In the genomic region with DNA sequence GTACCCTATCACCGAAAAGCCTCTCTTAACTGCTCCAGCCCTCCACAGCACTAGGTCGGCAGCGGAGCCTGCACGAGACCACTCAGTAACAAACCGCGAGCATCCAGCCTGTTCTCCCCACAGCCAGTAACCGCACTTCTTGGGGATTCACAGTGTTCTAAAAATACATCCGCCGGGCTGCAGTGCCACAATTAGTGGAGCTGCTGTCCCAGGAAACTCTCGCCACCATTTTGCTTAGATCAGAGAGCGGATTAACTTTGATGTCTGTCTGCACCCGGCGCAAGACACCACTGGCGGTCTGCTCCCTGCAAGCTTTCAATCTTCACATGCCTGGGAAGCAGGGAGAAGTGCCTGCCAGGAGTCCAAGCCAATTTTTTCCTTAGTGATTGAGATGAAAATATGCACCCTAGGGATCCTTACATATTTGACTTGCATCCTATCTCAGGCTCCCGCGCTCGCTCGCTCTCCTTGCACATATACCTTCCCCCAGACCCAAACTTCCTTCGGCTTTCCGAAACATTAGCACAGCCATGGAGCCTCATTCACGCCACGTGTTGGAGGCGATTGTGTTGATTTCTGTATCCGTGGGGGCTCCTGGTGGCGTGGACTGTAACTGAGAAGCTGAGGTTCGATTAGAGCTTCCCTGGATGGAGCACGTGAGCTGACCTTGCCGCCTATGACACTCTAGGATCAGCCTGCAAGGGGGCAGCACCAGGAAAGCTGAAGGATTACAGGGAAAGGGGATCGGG, we compare ENCODE assay signal across 8 mouse cellular contexts. TPM values are rescaled to one million over a fixed set of nuclear protein-coding genes. Genes with fewer than 3 reads are reported as not detected.
DNase-seq lines count a peak whose midpoint lies in the region; ATAC-seq lines count a peak whose summit lies in the region.

No protein-coding gene starts in this region.

- H3K4me1 ChIP-seq in forebrain, embryonic 16.5 days (replicated peaks; ENCODE audit: control insufficient read depth, insufficient read depth, low read length) = peaks cover 27% of the 10 kb centered on the region
- H3K4me1 ChIP-seq in midbrain, embryonic 13.5 days (replicated peaks) = peaks cover 19% of the 10 kb centered on the region

- no peaks in the 10 kb centered on the region for H3K27me3 ChIP-seq in forebrain, embryonic 16.5 days (replicated peaks; ENCODE audit: control insufficient read depth, insufficient read depth, low read length)
- peaks cover 14% of the 10 kb centered on the region; the same call in 1 of the 2 replicates for H3K27me3 ChIP-seq in midbrain, embryonic 13.5 days

- H3K27ac ChIP-seq in forebrain, embryonic 16.5 days (ENCODE audit: low read length) = peak overlapping the region; percentile 30; the same call in 1 of the 2 replicates
- peak overlapping the region; percentile 47; the same call in 1 of the 2 replicates for H3K27ac ChIP-seq in midbrain, embryonic 13.5 days

- ATAC-seq in forebrain, embryonic 16.5 days = peak; percentile 53
- peak; percentile 70 for ATAC-seq in midbrain, embryonic 13.5 days

- peak; percentile 48 to 77 for DNase-seq in left cerebral cortex, postnatal 14 days (ENCODE audit: low spot score in 2 of 2)
- DNase-seq in left cerebral cortex, adult 9 months (ENCODE audit: low spot score in 2 of 2) = no peak
- DNase-seq in cerebellum, adult 9-10 months = peak; percentile 44
- peak; percentile 38 to 43 for DNase-seq in layer of hippocampus, adult 8-10 months (ENCODE audit: low spot score in 2 of 2)
- peak; percentile 24 for DNase-seq in thymus, postnatal 14 days
- DNase-seq in spleen, postnatal 4 days (ENCODE audit: low spot score in 2 of 2) = no peak

- intact Hi-C loops in left cerebral cortex, postnatal 14 days (cut with DNase I) = no loop called here

- 3% methylated on average over 29 of the region's 29 CpGs for WGBS in forebrain, embryonic 16.5 days
- 4% methylated on average over 29 of the region's 29 CpGs for WGBS in midbrain, embryonic 13.5 days

- H3K4me3 ChIP-seq in forebrain, embryonic 16.5 days (replicated peaks; ENCODE audit: low read length) = peak overlapping the region; percentile 36
- H3K4me3 ChIP-seq in midbrain, embryonic 13.5 days (replicated peaks) = peak overlapping the region; percentile 39

- H3K36me3 ChIP-seq in forebrain, embryonic 16.5 days (ENCODE audit: control insufficient read depth, insufficient read depth) = no peaks in the 10 kb centered on the region
- H3K36me3 ChIP-seq in midbrain, embryonic 13.5 days = no peaks in the 10 kb centered on the region

- peak overlapping the region; percentile 77 for H3K4me2 ChIP-seq in forebrain, embryonic 16.5 days (ENCODE audit: low read length)
- H3K4me2 ChIP-seq in midbrain, embryonic 13.5 days (replicated peaks) = peak overlapping the region; percentile 72

- H3K9ac ChIP-seq in forebrain, embryonic 16.5 days (replicated peaks; ENCODE audit: low read depth, low read length) = peak overlapping the region; percentile 56
- H3K9ac ChIP-seq in midbrain, embryonic 13.5 days (replicated peaks) = peak overlapping the region; percentile 53

- 0 out of 2 replicates have a peak, but pooled peaks cover 3% of the 10 kb centered on the region for H3K9me3 ChIP-seq in forebrain, embryonic 16.5 days (ENCODE audit: control insufficient read depth, low read length)
- no peaks in the 10 kb centered on the region for H3K9me3 ChIP-seq in midbrain, embryonic 13.5 days

RNA-seq across cellular contexts. Expression of a gene that starts 8.7 kb away (rescaled TPM):
- total RNA-seq in left cerebral cortex, postnatal 14 days (2021) = 10 to 100 TPM; 31.1 to 33.2 TPM
- 63.6 and 75.6 TPM in 2 replicates for polyA plus RNA-seq in forebrain, embryonic 16.5 days (2015; fragmentation: Nextera tagmentation; extraction: Ambion mirVana)
- total RNA-seq in layer of hippocampus, adult 8-10 months (2022) = 10 to 100 TPM; 39.2 to 46.5 (median 44.4) TPM
- 72.3 and 75.8 TPM in 2 replicates for polyA plus RNA-seq in midbrain, embryonic 13.5 days (2015; fragmentation: Nextera tagmentation; extraction: Ambion mirVana)

RNA-seq across cellular contexts. Expression of a gene that starts 44.5 kb away (rescaled TPM):
- total RNA-seq in left cerebral cortex, postnatal 14 days (2021) = 10 to 100 TPM; 78.7 to 95.4 TPM
- 9.9 and 10.2 TPM in 2 replicates for polyA plus RNA-seq in forebrain, embryonic 16.5 days (2015; fragmentation: Nextera tagmentation; extraction: Ambion mirVana)
- total RNA-seq in layer of hippocampus, adult 8-10 months (2022) = 10 to 100 TPM; 40.5 to 49.8 (median 45.6) TPM
- 3.2 and 3.8 TPM in 2 replicates for polyA plus RNA-seq in midbrain, embryonic 13.5 days (2015; fragmentation: Nextera tagmentation; extraction: Ambion mirVana)

Comparison
In these comparisons a context has a peak if more than half of its experiments do, and no peak if none do; other contexts are left out.
1. DNase-seq: peak in left cerebral cortex, postnatal 14 days (2 of 2), cerebellum, adult 9-10 months (single experiment), layer of hippocampus, adult 8-10 months (2 of 2) and thymus, postnatal 14 days (single experiment); none in left cerebral cortex, adult 9 months (0 of 2) and spleen, postnatal 4 days (0 of 2).